Mouse (Mus musculus): ENCODE results near the gene Rpl22.

Gene Rpl22

GRCm38 (mm10) chr4:152296874-152297861 is 28.4 kb upstream of the Rpl22 start, which contains the start of gene Icmt:
Icmt (plus strand) TSS chr4:152297227.
- peak; percentile 99 for DNase-seq

- no peak for DNase-seq
Observed at GRCm38 (mm10) chr4:152298836-152299235, 26.7 kb upstream of the Rpl22 start.

GRCm38 (mm10) chr4:152300375-152300774 is 25.2 kb upstream of the Rpl22 start:
- no peak for DNase-seq

- no peak for DNase-seq
Observed at GRCm38 (mm10) chr4:152302012-152302411, 23.5 kb upstream of the Rpl22 start.

- no peak for DNase-seq
Observed at GRCm38 (mm10) chr4:152303172-152303571, 22.4 kb upstream of the Rpl22 start.

- DNase-seq = no peak
Observed at GRCm38 (mm10) chr4:152304685-152305084, 20.9 kb upstream of the Rpl22 start.

GRCm38 (mm10) chr4:152305991-152306390 is 19.6 kb upstream of the Rpl22 start:
- DNase-seq = no peak

- no peak for DNase-seq
Observed at GRCm38 (mm10) chr4:152307542-152307941, 18.0 kb upstream of the Rpl22 start.

GRCm38 (mm10) chr4:152312186-152312585 is 13.4 kb upstream of the Rpl22 start:
- DNase-seq = no peak

- peak; percentile 24 for DNase-seq
Observed at GRCm38 (mm10) chr4:152313211-152313632, 12.3 kb upstream of the Rpl22 start.

- DNase-seq = peak; percentile 26
Observed at GRCm38 (mm10) chr4:152313934-152314333, 11.6 kb upstream of the Rpl22 start.

- no peak for DNase-seq
Observed at GRCm38 (mm10) chr4:152315498-152316213, 9.9 kb upstream of the Rpl22 start.

GRCm38 (mm10) chr4:152317631-152318033 is 7.9 kb upstream of the Rpl22 start:
- DNase-seq = no peak

GRCm38 (mm10) chr4:152318517-152319234 is 6.9 kb upstream of the Rpl22 start, which contains the start of gene Rnf207:
Rnf207 (minus strand) TSS chr4:152318993.
- peak; percentile 66 for DNase-seq

- no peak for DNase-seq
Observed at GRCm38 (mm10) chr4:152321464-152321863, 4.1 kb upstream of the Rpl22 start.

- no peak for DNase-seq
Observed at GRCm38 (mm10) chr4:152324641-152325562, 640 bp upstream of the Rpl22 start.

- no peak for DNase-seq
Observed at GRCm38 (mm10) chr4:152326543-152326942, 1.0 kb downstream of the Rpl22 start.

- peak; percentile 45 for DNase-seq
Observed at GRCm38 (mm10) chr4:152328691-152329090, 3.1 kb downstream of the Rpl22 start.

- peak; percentile 76 for DNase-seq
Observed at GRCm38 (mm10) chr4:152332952-152333351, 7.4 kb downstream of the Rpl22 start.

- DNase-seq = no peak
Observed at GRCm38 (mm10) chr4:152333587-152333986, 8.0 kb downstream of the Rpl22 start.

- DNase-seq = no peak
Observed at GRCm38 (mm10) chr4:152337772-152338171, 12.2 kb downstream of the Rpl22 start.
